Mouse (Mus musculus): Measurements from ENCODE around the gene Vps13d. TPM values are rescaled to one million over a fixed set of nuclear protein-coding genes. Genes with fewer than 3 reads are reported as not detected.

Vps13d gene
- polyA plus RNA-seq, 1 experiment from 2014 or later, result 10.3 TPM

DNA sequence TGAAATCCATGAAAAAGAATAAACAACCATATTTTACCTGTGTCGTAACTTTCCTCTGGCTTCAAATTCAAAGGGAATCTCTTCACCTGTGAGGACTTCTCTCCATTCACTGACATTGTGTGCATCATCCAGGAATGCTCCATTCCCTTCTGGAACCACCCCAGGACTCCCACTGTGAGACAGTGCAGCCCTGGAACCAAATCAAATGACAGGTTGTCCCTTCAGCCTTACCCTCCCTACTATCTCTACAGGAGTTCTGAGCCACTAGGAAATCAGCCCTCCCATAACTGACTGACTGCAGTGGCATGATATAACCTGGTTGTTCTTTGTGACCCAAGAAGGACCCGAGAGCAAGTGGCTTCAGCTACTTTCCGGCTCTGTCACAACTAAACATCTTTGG, 96.8 kb downstream of the Vps13d start:
- no peaks in the 10 kb centered on the region for H3K27me3 ChIP-seq (replicated peaks; ENCODE audit: insufficient read depth, low read length)
- H3K9me3 ChIP-seq (ENCODE audit: low read length), result no peaks in the 10 kb centered on the region
- H3K4me2 ChIP-seq (replicated peaks; ENCODE audit: low read depth, low read length), result no peak overlapping the region
- peaks cover 39% of the 10 kb centered on the region; the same call in 1 of the 2 replicates for H3K36me3 ChIP-seq (ENCODE audit: insufficient read depth, low read length)
- whole genome bisulfite sequencing, result 91% methylated on average over 3 of the region's 3 CpGs
- no peak for TF ChIP-seq CTCF (IDR thresholded peaks at IDR 0.05)
- TF ChIP-seq EP300 (IDR thresholded peaks at IDR 0.05), result no peak
- no peak overlapping the region for H3K4me3 ChIP-seq (ENCODE audit: low read depth, low read length)
- H3K4me1 ChIP-seq (ENCODE audit: insufficient read depth, low read depth, low read length), result no peaks in the 10 kb centered on the region
- ATAC-seq, result no peak
- DNase-seq (ENCODE audit: low spot score), result no peak
- no peak overlapping the region for H3K9ac ChIP-seq (replicated peaks; ENCODE audit: low read depth)
- no peak overlapping the region for H3K27ac ChIP-seq (ENCODE audit: low read length)

DNA sequence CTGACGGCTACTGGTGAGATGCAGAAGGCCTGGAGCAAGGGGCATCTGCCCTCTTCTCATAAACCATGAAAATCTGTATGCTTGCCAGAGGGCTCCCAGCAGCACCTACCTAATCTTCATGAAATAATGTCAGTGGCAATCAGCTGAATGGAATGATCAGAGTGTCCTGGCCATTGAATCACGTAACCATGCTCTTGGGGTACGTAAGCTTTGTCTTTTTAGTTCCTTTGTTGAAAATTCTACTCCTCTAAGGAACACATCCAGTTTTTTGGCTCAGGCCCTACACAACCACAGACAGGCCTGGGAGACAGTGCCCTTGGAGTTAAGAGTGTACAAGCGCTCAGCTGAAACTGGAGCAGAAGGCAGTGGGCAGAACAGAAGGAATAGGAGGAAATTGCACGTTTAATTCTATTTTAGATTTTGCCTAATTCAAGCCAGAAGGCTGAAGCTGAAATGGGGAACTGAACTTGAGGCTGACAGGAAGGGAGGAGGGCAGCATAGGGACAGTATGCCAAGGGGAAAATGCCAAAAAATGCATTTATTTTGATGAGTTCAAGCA, 98.2 kb downstream of the Vps13d start:
- TF ChIP-seq CTCF (IDR thresholded peaks at IDR 0.05), result no peak
- TF ChIP-seq EP300 (IDR thresholded peaks at IDR 0.05), result no peak
- 83% methylated on average over 5 of the region's 5 CpGs for WGBS
- no peak for ATAC-seq
- H3K4me2 ChIP-seq (replicated peaks; ENCODE audit: low read depth, low read length), result no peak overlapping the region
- H3K9me3 ChIP-seq (ENCODE audit: low read length), result no peaks in the 10 kb centered on the region
- H3K9ac ChIP-seq (replicated peaks; ENCODE audit: low read depth), result no peak overlapping the region
- peaks cover 35% of the 10 kb centered on the region for H3K36me3 ChIP-seq (ENCODE audit: insufficient read depth, low read length)
- no peaks in the 10 kb centered on the region for H3K4me1 ChIP-seq (ENCODE audit: insufficient read depth, low read depth, low read length)
- H3K27ac ChIP-seq (ENCODE audit: low read length), result no peak overlapping the region
- no peak overlapping the region for H3K4me3 ChIP-seq (ENCODE audit: low read depth, low read length)
- DNase-seq (ENCODE audit: low spot score), result no peak
- H3K27me3 ChIP-seq (replicated peaks; ENCODE audit: insufficient read depth, low read length), result no peaks in the 10 kb centered on the region

DNA sequence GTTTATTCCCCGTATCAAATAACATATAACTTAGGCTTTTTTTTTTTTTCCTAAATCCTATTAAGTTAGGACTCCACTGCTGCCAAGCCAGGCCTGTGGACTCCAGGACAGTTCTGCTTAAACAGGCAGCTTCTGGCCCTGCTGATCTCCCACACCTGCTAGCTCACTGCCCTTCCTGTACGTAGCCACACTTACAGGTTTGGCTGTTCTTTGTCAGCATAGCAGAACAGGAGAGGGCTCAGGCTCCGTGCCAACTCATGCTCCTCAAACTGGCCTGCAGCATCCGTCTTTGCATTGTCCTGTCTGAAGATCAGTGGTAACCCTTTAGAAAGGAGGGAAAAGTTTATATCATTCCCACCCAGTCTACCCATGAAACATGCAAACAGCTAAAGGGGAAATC, 108.3 kb downstream of the Vps13d start:
- H3K9ac ChIP-seq (replicated peaks; ENCODE audit: low read depth), result no peak overlapping the region
- no peaks in the 10 kb centered on the region for H3K9me3 ChIP-seq (ENCODE audit: low read length)
- DNase-seq (ENCODE audit: low spot score) (no peak), ATAC-seq (no peak)
- no peak overlapping the region for H3K4me3 ChIP-seq (ENCODE audit: low read depth, low read length)
- H3K4me2 ChIP-seq (replicated peaks; ENCODE audit: low read depth, low read length), result no peak overlapping the region
- H3K27ac ChIP-seq (ENCODE audit: low read length), result no peak overlapping the region
- peaks cover 39% of the 10 kb centered on the region for H3K36me3 ChIP-seq (ENCODE audit: insufficient read depth, low read length)
- no peaks in the 10 kb centered on the region for H3K4me1 ChIP-seq (ENCODE audit: insufficient read depth, low read depth, low read length)
- WGBS, result 73% methylated on average over 4 of the region's 4 CpGs
- H3K27me3 ChIP-seq (replicated peaks; ENCODE audit: insufficient read depth, low read length), result no peaks in the 10 kb centered on the region
- TF ChIP-seq CTCF (IDR thresholded peaks at IDR 0.05), result no peak
- no peak for TF ChIP-seq EP300 (IDR thresholded peaks at IDR 0.05)

DNA sequence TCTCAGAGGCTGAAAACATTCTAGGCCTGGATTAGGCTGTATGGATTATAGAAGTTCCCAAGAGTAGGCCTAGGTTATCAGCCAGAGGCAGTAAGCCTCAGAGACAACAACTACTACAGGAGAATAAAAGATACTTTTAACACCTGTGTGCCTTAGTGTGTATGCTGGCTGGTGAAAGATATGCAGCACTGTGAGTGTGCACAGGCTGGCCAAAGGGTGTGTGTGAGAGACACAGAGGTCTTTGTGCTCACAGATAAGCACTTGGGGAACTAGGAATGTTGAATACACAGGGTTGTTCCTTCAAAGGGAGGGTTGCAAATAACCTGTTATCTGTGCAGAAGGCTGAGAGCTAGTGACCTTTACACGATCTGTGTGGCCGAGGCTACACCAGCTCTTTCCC, 115.5 kb downstream of the Vps13d start:
- Histone ChIP-seq H3K27ac (ENCODE audit: low read length) (no peak overlapping the region), H3K4me3 (ENCODE audit: low read depth, low read length) (no peak overlapping the region), H3K4me1 (ENCODE audit: insufficient read depth, low read depth, low read length) (no peaks in the 10 kb centered on the region), H3K27me3 (replicated peaks; ENCODE audit: insufficient read depth, low read length) (no peaks in the 10 kb centered on the region), H3K9ac (replicated peaks; ENCODE audit: low read depth) (no peak overlapping the region), H3K4me2 (replicated peaks; ENCODE audit: low read depth, low read length) (no peak overlapping the region), H3K36me3 (ENCODE audit: insufficient read depth, low read length) (peaks cover 13% of the 10 kb centered on the region; the same call in 1 of the 2 replicates), H3K9me3 (ENCODE audit: low read length) (no peaks in the 10 kb centered on the region)
- TF ChIP-seq EP300 (IDR thresholded peaks at IDR 0.05) (no peak), CTCF (IDR thresholded peaks at IDR 0.05) (no peak)
- no peak for DNase-seq (ENCODE audit: low spot score)
- WGBS, result 51% methylated on average over 2 of the region's 2 CpGs
- no peak for ATAC-seq

DNA sequence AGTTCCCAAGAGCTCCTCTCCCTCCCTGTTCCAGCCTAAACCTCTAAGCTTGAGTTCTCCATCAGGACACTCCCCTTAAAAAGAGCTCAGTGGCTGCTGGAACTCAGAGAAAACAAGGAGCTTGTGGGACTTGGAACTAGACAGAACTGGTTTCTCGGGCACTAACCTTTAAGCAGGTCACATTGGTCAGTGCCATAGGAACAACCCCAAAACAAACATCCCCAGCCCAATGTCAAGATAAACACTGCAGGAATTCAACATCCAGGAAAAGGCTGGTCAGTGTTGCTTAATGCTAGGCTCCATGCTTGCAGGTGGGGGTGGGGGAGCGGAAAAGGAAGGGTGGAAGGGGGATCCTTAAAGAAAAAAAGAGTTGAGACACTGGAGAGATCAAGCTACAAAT, 120.5 kb downstream of the Vps13d start:
- no peak for TF ChIP-seq CTCF (IDR thresholded peaks at IDR 0.05)
- peak; percentile 81 for TF ChIP-seq EP300 (IDR thresholded peaks at IDR 0.05)
- Histone ChIP-seq H3K36me3 (ENCODE audit: insufficient read depth, low read length) (peaks cover 17% of the 10 kb centered on the region; the same call in 1 of the 2 replicates), H3K4me3 (ENCODE audit: low read depth, low read length) (no peak overlapping the region), H3K27ac (ENCODE audit: low read length) (peak overlapping the region; percentile 54), H3K9ac (replicated peaks; ENCODE audit: low read depth) (no peak overlapping the region), H3K27me3 (replicated peaks; ENCODE audit: insufficient read depth, low read length) (no peaks in the 10 kb centered on the region), H3K4me1 (ENCODE audit: insufficient read depth, low read depth, low read length) (no peaks in the 10 kb centered on the region), H3K4me2 (replicated peaks; ENCODE audit: low read depth, low read length) (no peak overlapping the region), H3K9me3 (ENCODE audit: low read length) (no peaks in the 10 kb centered on the region)
- peak; percentile 90 for DNase-seq (ENCODE audit: low spot score)
- WGBS, result 38% methylated on average over 2 of the region's 2 CpGs
- peak; percentile 91 for ATAC-seq

DNA sequence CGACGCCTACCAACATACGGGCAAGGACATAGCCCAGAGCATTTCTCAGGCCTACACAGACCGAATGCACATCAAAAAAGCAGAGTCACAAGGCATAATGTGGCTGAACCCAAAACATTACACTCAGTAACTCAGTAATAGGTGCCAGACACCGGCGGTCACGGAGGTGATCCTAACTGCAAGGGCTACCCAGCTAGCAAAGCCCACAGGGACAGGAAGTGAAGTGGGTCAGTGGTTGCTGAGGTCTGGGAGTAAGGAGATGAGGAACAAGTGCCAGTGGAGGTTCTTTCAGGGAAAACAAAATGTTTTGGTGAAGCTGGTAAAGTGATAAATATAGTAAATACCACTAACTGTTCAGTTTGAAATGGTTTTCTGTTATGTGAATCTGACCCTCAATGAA, 121.1 kb downstream of the Vps13d start:
- Histone ChIP-seq H3K27me3 (replicated peaks; ENCODE audit: insufficient read depth, low read length) (no peaks in the 10 kb centered on the region), H3K36me3 (ENCODE audit: insufficient read depth, low read length) (peaks cover 18% of the 10 kb centered on the region; the same call in 1 of the 2 replicates), H3K27ac (ENCODE audit: low read length) (peak overlapping the region; percentile 76), H3K9ac (replicated peaks; ENCODE audit: low read depth) (no peak overlapping the region), H3K4me2 (replicated peaks; ENCODE audit: low read depth, low read length) (no peak overlapping the region), H3K9me3 (ENCODE audit: low read length) (no peaks in the 10 kb centered on the region), H3K4me1 (ENCODE audit: insufficient read depth, low read depth, low read length) (no peaks in the 10 kb centered on the region), H3K4me3 (ENCODE audit: low read depth, low read length) (no peak overlapping the region)
- DNase-seq (ENCODE audit: low spot score) (no peak), ATAC-seq (no peak)
- WGBS, result 87% methylated on average over 7 of the region's 7 CpGs
- TF ChIP-seq CTCF (IDR thresholded peaks at IDR 0.05) (no peak), EP300 (IDR thresholded peaks at IDR 0.05) (no peak)
